Mouse (Mus musculus): Measurements from ENCODE around the gene Lamc2. TPM values are rescaled to one million over a fixed set of nuclear protein-coding genes. Genes with fewer than 3 reads are reported as not detected.
A peak's percentile ranks its signal among the peaks of the same experiment; 100 is the strongest.
"Not testable (repeated sequence)": the region's sequence is repeated elsewhere in the genome, so short reads cannot be mapped to it uniquely, and the experiment has no call there.

Lamc2 gene
- polyA plus RNA-seq, 1 experiment from 2014 or later, result 6.8 TPM

DNA sequence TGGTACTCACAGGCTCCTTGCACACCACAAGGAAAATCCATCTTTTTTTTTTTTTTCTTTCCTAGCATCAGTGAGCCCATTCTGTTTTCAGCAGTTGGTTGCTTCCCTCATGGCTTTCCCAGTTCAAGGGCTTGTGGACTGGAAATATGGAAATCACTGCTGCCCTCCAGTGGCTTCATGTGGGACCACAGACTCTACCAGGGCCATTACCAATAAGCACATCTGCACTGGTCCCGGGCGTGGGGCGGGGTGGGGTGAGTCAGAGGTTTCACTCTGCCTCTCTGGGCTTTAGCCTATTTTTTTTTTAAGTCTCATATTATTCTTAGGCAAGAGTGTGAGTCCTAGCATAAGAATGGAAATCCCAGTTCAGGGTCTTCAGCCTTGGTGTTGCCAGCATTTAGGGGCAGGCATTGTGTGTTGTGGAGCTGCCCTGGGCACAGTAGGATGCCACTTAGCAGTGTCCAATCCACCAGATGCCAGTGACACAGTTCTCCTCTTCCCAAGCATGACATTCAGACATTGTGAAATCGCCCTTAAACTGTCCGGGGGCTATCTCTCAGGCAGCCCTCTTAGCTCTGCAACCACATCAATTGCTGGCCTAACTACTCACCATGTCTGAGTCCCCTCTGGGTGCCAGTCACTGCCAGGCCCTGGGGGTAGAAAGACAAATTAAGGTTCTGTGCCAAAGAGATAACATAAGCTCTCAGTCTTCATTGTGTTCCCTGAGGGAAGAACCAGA, 93.8 kb downstream of the Lamc2 start:
- 53% methylated on average over 5 of the region's 5 CpGs for WGBS
- Histone ChIP-seq H3K9ac (no peak overlapping the region), H3K9me3 (no peaks in the 10 kb centered on the region), H3K27me3 (peaks cover 5% of the 10 kb centered on the region; the same call in 1 of the 2 replicates), H3K4me1 (peaks cover 17% of the 10 kb centered on the region), H3K27ac (no peak overlapping the region), H3K4me2 (replicated peaks) (no peak overlapping the region), H3K36me3 (no peaks in the 10 kb centered on the region), H3K4me3 (no peak overlapping the region)
- no peak for ATAC-seq (ENCODE audit: insufficient number of reproducible peaks, insufficient read depth, low FRiP score, low TSS enrichment)

DNA sequence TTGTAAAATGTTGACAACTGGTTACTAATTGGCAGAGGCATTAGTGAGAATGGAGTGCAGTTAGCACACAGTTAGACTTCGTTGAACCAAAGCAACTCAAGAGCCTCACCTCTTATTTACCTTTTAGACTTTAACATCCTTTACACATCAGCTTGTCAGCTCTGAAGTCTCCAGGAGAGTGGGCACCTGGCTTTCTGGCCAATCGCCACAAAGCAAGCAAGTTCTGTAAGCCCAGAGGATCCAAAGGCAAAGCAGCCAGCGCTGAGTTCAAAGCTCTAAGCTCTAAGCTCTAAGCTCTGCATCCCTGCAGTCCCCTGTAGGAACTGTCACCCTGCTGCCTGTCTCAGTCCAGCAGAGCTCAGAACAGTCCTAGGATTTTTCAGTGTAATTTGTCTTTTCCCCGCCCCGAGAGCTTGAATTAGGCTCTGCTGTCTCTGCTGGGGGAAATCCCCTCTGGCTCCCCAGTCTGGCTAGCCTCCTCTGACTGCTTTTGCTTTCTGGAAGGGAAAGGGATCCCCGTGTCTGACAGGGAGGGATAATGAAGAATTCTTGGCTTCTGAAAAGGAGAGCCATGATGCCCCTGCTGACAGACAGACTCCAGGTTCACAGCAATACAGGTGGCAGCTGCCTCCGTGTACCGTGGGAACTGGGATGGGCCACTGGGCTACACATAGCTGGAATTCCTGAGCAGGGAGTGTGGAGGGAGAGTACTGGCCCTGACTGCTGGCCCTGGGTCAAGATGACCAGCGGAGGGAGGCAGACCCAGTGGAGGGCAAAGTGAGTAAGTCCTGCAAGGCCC, 94.6 kb downstream of the Lamc2 start:
- Histone ChIP-seq H3K27ac (no peak overlapping the region), H3K27me3 (peaks cover 5% of the 10 kb centered on the region; the same call in 1 of the 2 replicates), H3K4me3 (no peak overlapping the region), H3K36me3 (no peaks in the 10 kb centered on the region), H3K9ac (no peak overlapping the region), H3K4me1 (peaks cover 16% of the 10 kb centered on the region), H3K4me2 (replicated peaks) (no peak overlapping the region), H3K9me3 (no peaks in the 10 kb centered on the region)
- 28% methylated on average over 9 of the region's 9 CpGs for WGBS
- 0 out of 2 replicates have a peak, but pooled peaks have one; percentile 28 for ATAC-seq (ENCODE audit: insufficient number of reproducible peaks, insufficient read depth, low FRiP score, low TSS enrichment)

DNA sequence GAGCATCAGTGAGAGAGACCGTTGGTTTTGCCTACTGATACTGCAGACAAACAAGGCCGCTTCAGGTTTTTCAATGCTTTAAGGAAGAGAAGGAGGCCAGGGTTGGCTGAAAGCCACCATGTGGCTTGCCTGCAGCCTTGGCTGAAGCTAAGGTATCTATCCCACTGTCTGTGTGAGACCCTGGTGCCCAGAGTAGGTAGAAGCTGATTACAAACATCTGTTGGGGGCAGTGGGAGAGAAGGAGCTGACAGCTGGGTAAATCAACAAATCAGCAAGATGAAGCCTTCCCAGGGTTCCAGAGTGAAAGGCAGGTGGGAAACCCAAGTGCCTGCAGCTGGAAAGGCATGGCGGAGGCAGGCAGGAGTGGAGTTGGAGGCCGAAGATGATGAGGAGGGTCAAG, 95.4 kb downstream of the Lamc2 start:
- Histone ChIP-seq H3K27ac (no peak overlapping the region), H3K4me2 (replicated peaks) (no peak overlapping the region), H3K4me1 (peaks cover 8% of the 10 kb centered on the region), H3K9me3 (no peaks in the 10 kb centered on the region), H3K9ac (no peak overlapping the region), H3K27me3 (peaks cover 5% of the 10 kb centered on the region; the same call in 1 of the 2 replicates), H3K36me3 (no peaks in the 10 kb centered on the region), H3K4me3 (no peak overlapping the region)
- ATAC-seq (ENCODE audit: insufficient number of reproducible peaks, insufficient read depth, low FRiP score, low TSS enrichment), result no peak
- WGBS, result 73% methylated on average over 4 of the region's 4 CpGs

DNA sequence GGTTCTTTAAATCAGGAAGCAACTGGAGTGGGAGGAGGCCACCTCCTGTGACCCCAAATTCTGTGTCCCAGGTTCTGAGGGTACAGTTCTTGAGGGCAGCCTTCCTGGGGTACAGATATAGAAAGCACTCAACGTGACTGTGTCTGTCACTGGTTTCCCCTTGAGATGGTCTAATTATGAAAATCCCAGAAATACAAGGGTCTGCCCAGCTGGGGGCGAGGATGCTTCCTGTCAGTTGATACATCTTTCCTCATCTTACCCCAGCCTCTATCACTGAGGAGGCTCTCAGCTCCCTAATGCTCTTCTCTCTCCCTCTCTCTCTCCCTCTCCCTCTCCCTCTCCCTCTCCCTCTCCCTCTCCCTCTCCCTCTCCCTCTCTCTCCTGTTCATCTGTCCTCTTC, 96.2 kb downstream of the Lamc2 start:
- no peaks in the 10 kb centered on the region for H3K36me3 ChIP-seq
- no peak for ATAC-seq (ENCODE audit: insufficient number of reproducible peaks, insufficient read depth, low FRiP score, low TSS enrichment)
- no peak overlapping the region for H3K4me3 ChIP-seq
- no peaks in the 10 kb centered on the region for H3K9me3 ChIP-seq
- H3K27ac ChIP-seq, result no peak overlapping the region
- H3K4me2 ChIP-seq (replicated peaks), result no peak overlapping the region
- peaks cover 2% of the 10 kb centered on the region; the same call in 1 of the 2 replicates for H3K27me3 ChIP-seq
- 81% methylated on average over 2 of the region's 2 CpGs for WGBS
- H3K4me1 ChIP-seq, result peaks cover 7% of the 10 kb centered on the region
- no peak overlapping the region for H3K9ac ChIP-seq

DNA sequence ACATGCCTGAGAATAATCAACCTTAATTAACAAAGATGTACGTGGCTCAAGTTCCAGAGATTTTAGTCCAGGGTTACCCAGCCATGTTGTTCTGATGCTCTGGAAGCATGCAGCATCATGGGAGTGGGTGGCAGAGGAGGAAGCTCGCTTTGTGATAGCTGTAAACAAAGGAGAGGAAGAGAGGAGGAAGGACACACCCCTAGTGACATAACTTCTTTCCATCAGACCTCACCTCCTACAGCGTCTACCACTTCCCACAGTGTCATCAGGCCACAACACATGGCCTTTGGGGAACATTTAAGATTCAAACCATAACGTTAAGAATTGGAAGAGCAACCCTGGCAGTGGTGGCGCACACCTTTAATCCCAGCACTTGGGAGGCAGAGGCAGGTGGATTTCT, 98.5 kb downstream of the Lamc2 start:
- Histone ChIP-seq H3K4me2 (replicated peaks) (no peak overlapping the region), H3K4me1 (peaks cover 7% of the 10 kb centered on the region), H3K27me3 (no peaks in the 10 kb centered on the region), H3K9ac (no peak overlapping the region), H3K4me3 (no peak overlapping the region), H3K27ac (no peak overlapping the region), H3K36me3 (no peaks in the 10 kb centered on the region), H3K9me3 (no peaks in the 10 kb centered on the region)
- 80% methylated on average over 5 of the region's 5 CpGs for WGBS
- ATAC-seq (ENCODE audit: insufficient number of reproducible peaks, insufficient read depth, low FRiP score, low TSS enrichment), result no peak

DNA sequence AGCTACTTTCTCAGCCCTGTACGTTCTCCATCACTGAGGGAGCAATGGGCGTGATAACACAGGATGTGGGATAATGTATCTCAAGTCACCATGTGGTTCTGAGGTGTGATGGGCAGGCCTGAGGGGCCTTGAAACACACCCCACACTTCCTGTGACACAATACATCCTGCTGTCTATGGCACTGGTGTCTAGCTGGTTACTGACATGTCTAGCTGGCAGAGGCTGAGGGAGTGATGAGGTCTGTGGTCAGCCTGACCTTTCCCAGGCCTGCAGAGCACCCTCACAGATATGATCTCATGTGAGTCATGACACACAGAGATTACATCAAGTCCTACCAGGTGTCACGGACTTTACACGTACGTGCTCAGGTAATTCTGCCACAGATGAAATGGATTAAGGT, 101.0 kb downstream of the Lamc2 start:
- WGBS, result 85% methylated on average over 5 of the region's 5 CpGs
- no peak for ATAC-seq (ENCODE audit: insufficient number of reproducible peaks, insufficient read depth, low FRiP score, low TSS enrichment)
- Histone ChIP-seq H3K9ac (no peak overlapping the region), H3K4me2 (replicated peaks) (no peak overlapping the region), H3K9me3 (no peaks in the 10 kb centered on the region), H3K27ac (no peak overlapping the region), H3K27me3 (no peaks in the 10 kb centered on the region), H3K4me3 (no peak overlapping the region), H3K36me3 (no peaks in the 10 kb centered on the region), H3K4me1 (no peaks in the 10 kb centered on the region)

DNA sequence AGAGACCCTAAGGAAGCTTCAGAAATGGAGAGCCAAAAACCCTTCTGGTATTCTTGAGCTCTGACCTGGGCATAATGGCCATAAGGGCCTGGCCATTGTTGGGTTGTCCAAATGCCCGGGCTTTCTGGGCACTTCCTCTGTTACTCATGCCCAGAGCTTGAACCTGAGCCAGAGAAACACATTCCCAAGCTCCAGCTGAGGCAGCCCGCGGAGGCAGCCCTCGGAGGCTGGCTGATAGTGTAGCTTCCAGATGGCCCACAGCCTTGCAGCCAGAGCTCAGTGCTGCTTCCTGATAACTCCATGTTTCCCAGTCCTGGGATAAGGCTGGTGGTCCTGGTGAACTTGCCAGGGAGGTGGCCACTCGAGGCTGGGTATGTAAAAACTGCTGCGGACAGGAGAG, 102.1 kb downstream of the Lamc2 start:
- H3K4me1 ChIP-seq, result no peaks in the 10 kb centered on the region
- H3K36me3 ChIP-seq, result no peaks in the 10 kb centered on the region
- H3K27ac ChIP-seq, result no peak overlapping the region
- no peak overlapping the region for H3K4me2 ChIP-seq (replicated peaks)
- H3K4me3 ChIP-seq, result no peak overlapping the region
- WGBS, result 63% methylated on average over 6 of the region's 6 CpGs
- H3K9me3 ChIP-seq, result no peaks in the 10 kb centered on the region
- H3K9ac ChIP-seq, result no peak overlapping the region
- no peaks in the 10 kb centered on the region for H3K27me3 ChIP-seq
- ATAC-seq (ENCODE audit: insufficient number of reproducible peaks, insufficient read depth, low FRiP score, low TSS enrichment), result no peak

DNA sequence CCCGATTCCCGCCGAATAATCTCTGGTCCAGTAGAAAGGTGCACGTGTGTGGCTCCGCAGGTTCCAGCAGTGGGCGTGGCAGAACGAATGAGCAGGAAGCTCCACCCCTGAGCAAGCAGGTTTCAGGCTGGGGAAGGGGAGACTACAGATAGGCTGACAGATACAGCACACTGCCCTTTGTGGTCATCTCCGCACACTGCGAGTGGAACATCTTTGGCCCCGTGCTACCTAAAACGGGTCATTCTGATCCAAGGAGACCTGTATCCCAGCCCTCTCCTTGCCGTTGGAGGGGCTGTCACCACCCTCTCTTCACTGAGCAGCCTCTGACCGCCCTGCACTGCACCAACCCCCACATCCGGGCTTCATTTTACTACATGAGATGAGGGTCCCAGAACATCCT, 103.0 kb downstream of the Lamc2 start:
- not testable (repeated sequence) for H3K4me1 ChIP-seq; H3K27me3 ChIP-seq; H3K9ac ChIP-seq; H3K36me3 ChIP-seq; H3K4me3 ChIP-seq; H3K9me3 ChIP-seq; H3K27ac ChIP-seq; H3K4me2 ChIP-seq (replicated peaks); ATAC-seq (ENCODE audit: insufficient number of reproducible peaks, insufficient read depth, low FRiP score, low TSS enrichment)
- 86% methylated on average over 10 of the region's 14 CpGs for WGBS

DNA sequence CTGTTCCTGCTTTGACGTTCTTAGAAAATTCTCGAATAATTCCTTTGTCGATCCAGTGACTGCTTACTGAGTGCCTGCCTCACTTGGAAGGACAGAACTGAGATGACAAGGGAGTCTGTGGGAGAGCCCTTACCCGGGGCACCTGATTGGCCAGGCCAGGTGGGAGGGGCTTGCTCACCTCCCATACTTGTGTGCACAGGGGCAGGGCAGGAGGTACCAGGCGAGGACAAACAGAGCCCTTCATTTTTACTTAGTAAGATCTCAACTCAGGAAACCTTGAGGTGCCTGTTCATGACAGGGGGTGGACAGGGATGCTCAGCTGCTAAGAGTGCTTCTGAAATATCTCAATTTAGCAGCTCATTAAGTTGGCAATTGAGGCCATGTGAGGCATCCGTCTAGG, 110.3 kb downstream of the Lamc2 start:
- Histone ChIP-seq H3K4me3 (no peak overlapping the region), H3K36me3 (no peaks in the 10 kb centered on the region), H3K27me3 (peaks cover 34% of the 10 kb centered on the region), H3K4me2 (replicated peaks) (no peak overlapping the region), H3K9me3 (no peaks in the 10 kb centered on the region), H3K27ac (no peak overlapping the region), H3K4me1 (peaks cover 10% of the 10 kb centered on the region; the same call in 1 of the 2 replicates), H3K9ac (no peak overlapping the region)
- WGBS, result 44% methylated on average over 6 of the region's 6 CpGs
- ATAC-seq (ENCODE audit: insufficient number of reproducible peaks, insufficient read depth, low FRiP score, low TSS enrichment), result no peak

DNA sequence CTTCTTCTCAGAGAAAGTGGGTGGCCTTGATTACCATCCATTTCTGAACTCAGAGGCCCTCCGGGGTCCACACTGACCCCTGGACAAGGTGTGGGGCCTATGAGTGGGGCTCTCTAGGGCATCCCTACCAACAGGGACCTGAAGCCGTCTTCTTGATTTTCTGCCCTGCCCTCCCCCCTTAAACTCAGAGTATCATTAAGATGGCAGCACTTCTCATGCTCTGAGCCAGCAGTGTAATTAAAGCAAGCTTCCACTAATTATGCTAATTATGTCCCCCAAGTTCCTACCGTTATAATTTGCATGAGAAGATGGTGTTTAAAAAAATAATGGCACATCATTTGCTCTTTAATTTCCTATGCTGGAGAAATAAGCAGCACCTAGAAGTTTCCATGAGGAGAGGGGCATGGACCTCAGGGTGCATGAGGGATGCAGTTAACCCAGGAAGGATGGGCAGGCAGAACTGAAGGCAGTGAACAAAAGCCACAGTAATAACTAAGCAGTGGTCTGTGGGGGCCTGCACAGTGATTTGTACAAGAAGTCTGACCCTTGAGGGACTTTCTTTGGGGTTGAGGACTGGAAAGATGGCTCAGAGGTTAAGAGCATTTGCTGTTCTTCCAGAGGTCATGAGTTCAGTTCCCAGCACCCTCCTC, 111.0 kb downstream of the Lamc2 start:
- no peaks in the 10 kb centered on the region for H3K9me3 ChIP-seq
- no peaks in the 10 kb centered on the region for H3K36me3 ChIP-seq
- peaks cover 10% of the 10 kb centered on the region; the same call in 1 of the 2 replicates for H3K4me1 ChIP-seq
- H3K27ac ChIP-seq, result no peak overlapping the region
- H3K27me3 ChIP-seq, result peaks cover 34% of the 10 kb centered on the region
- H3K9ac ChIP-seq, result no peak overlapping the region
- no peak overlapping the region for H3K4me2 ChIP-seq (replicated peaks)
- WGBS, result 72% methylated on average over 3 of the region's 3 CpGs
- no peak overlapping the region for H3K4me3 ChIP-seq
- no peak for ATAC-seq (ENCODE audit: insufficient number of reproducible peaks, insufficient read depth, low FRiP score, low TSS enrichment)

DNA sequence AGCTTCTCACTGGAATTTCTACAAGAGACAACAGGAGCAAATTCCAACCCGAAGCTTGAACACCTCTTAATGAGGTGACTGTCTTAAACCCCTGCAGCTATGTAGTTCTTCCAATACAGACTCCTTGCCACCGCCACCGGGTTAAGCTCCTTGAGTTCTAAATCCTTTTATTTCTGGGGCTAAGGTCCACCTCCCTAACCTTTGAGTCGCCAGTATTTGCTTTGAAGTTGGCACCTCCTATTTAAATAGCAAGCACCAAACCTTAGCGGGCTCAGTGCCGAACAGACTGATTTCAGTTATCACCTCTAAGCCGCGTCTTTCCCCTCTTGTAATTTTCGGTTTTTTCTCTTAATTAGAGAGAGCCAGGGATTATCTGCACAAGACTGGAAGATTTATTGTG, 112.8 kb downstream of the Lamc2 start:
- Histone ChIP-seq H3K4me1 (peaks cover 10% of the 10 kb centered on the region; the same call in 1 of the 2 replicates), H3K4me2 (replicated peaks) (no peak overlapping the region), H3K4me3 (no peak overlapping the region), H3K27me3 (peaks cover 34% of the 10 kb centered on the region), H3K36me3 (no peaks in the 10 kb centered on the region), H3K9ac (no peak overlapping the region), H3K27ac (no peak overlapping the region), H3K9me3 (no peaks in the 10 kb centered on the region)
- 10% methylated on average over 9 of the region's 9 CpGs for WGBS
- no peak for ATAC-seq (ENCODE audit: insufficient number of reproducible peaks, insufficient read depth, low FRiP score, low TSS enrichment)
